Mouse (Mus musculus) liver, embryonic 11.5 days (tissue): ENCODE results near the gene Prkch. TPM values are rescaled to one million over a fixed set of nuclear protein-coding genes. Genes with fewer than 3 reads are reported as not detected.
A peak's percentile ranks its signal among the peaks of the same experiment; 100 is the strongest.

Experiments used
- ATAC-seq: fragments of 200-750 bp; cut with Nextera tagmentation; replicated peaks from 2 replicates; pipeline ENCODE4 v1.8.0; 2017; ENCODE audit warnings: moderate number of reproducible peaks, mild to moderate bottlenecking, moderate TSS enrichment, moderate library complexity; ENCODE audit not compliant: low FRiP score
- DNase-seq: peaks from one replicate; pipeline ENCODE4 v3.0.0-alpha.2; 2017; ENCODE audit warnings: low spot score
- H3K27ac ChIP-seq: fragments of 300-500 bp; sonication (generic); 2 replicates; pipeline ENCODE4 v1.5.1; 2014; ENCODE audit warnings: mild to moderate bottlenecking, low read depth, low read length, control low read depth
- H3K27me3 ChIP-seq: fragments of 300-500 bp; sonication (generic); replicated peaks from 2 replicates; pipeline ENCODE4 v1.6.1; 2014; ENCODE audit warnings: low read length, mixed read lengths; ENCODE audit not compliant: control insufficient read depth, insufficient read depth
- H3K36me3 ChIP-seq: fragments of 300-500 bp; sonication (generic); 2 replicates; pipeline ENCODE4 v1.6.1; 2014; ENCODE audit warnings: mild to moderate bottlenecking, low read length, moderate library complexity, mixed read lengths; ENCODE audit not compliant: control insufficient read depth, insufficient read depth
- H3K4me1 ChIP-seq: fragments of 300-500 bp; sonication (generic); replicated peaks from 2 replicates; pipeline ENCODE4 v1.6.1; 2014; ENCODE audit warnings: low read length, mixed read lengths; ENCODE audit not compliant: control insufficient read depth, insufficient read depth
- H3K4me2 ChIP-seq: fragments of 300-500 bp; sonication (generic); 2 replicates; pipeline ENCODE4 v1.6.1; 2014; ENCODE audit warnings: mild to moderate bottlenecking, control low read depth, moderate library complexity
- H3K4me3 ChIP-seq: fragments of 300-500 bp; sonication (generic); 2 replicates; pipeline ENCODE4 v1.5.1; 2014; ENCODE audit warnings: low read depth, low read length, control low read depth
- H3K9ac ChIP-seq: fragments of 300-500 bp; sonication (generic); 2 replicates; pipeline ENCODE4 v1.6.1; 2014; ENCODE audit warnings: low read depth, low read length, control low read depth
- H3K9me3 ChIP-seq: fragments of 300-500 bp; sonication (generic); 2 replicates; pipeline ENCODE4 v1.6.1; 2016; ENCODE audit warnings: low read length, inconsistent platforms, mixed read lengths; ENCODE audit not compliant: control insufficient read depth
- WGBS: fragments of 180-500 bp; shearing (Covaris S2); extraction: QIAGEN DNeasy Blood & Tissue Kit; methylation state at CpG from one replicate; pipeline ENCODE4 v1.1.7; 2014; 5-methylcytosine and 5-hydroxymethylcytosine counted together
- polyA plus RNA-seq: library from polyadenylated mRNA; unstranded; fragments of >200 nt; fragmentation: Nextera tagmentation; extraction: Ambion mirVana; gene quantifications from 2 replicates; pipeline ENCODE4 v1.2.1, GENCODE M21; 2014

The Prkch gene
- polyA plus RNA-seq, 1 experiment from 2014 or later, result 6.4 TPM

GRCm38 (mm10) chr12:73632671-73633244 lies 48.2 kb downstream of the Prkch start:
- Histone ChIP-seq H3K36me3 (no peaks in the 10 kb centered on the region), H3K27me3 (no peaks in the 10 kb centered on the region), H3K27ac (no peak overlapping the region), H3K4me3 (no peak overlapping the region), H3K4me2 (no peak overlapping the region), H3K9me3 (no peaks in the 10 kb centered on the region), H3K9ac (no peak overlapping the region), H3K4me1 (no peaks in the 10 kb centered on the region)
- WGBS, result 18% methylated on average over 8 of the region's 8 CpGs
- DNase-seq, result no peak
- no peak for ATAC-seq

GRCm38 (mm10) chr12:73633707-73634106 lies 49.1 kb downstream of the Prkch start:
- no peak overlapping the region for H3K27ac ChIP-seq
- ATAC-seq (no peak), DNase-seq (no peak)
- H3K27me3 ChIP-seq, result no peaks in the 10 kb centered on the region
- H3K4me2 ChIP-seq, result no peak overlapping the region
- 84% methylated on average over 4 of the region's 4 CpGs for WGBS
- no peaks in the 10 kb centered on the region for H3K36me3 ChIP-seq
- H3K9ac ChIP-seq, result no peak overlapping the region
- no peak overlapping the region for H3K4me3 ChIP-seq
- H3K9me3 ChIP-seq, result no peaks in the 10 kb centered on the region
- no peaks in the 10 kb centered on the region for H3K4me1 ChIP-seq

GRCm38 (mm10) chr12:73639571-73639970 lies 55.0 kb downstream of the Prkch start:
- Histone ChIP-seq H3K36me3 (no peaks in the 10 kb centered on the region), H3K9me3 (no peaks in the 10 kb centered on the region), H3K4me3 (no peak overlapping the region), H3K27me3 (no peaks in the 10 kb centered on the region), H3K4me2 (no peak overlapping the region), H3K9ac (no peak overlapping the region), H3K27ac (no peak overlapping the region), H3K4me1 (no peaks in the 10 kb centered on the region)
- 69% methylated on average over 2 of the region's 2 CpGs for WGBS
- DNase-seq (no peak), ATAC-seq (no peak)

GRCm38 (mm10) chr12:73641183-73641582 lies 56.6 kb downstream of the Prkch start:
- Histone ChIP-seq H3K4me3 (no peak overlapping the region), H3K9ac (no peak overlapping the region), H3K36me3 (no peaks in the 10 kb centered on the region), H3K9me3 (no peaks in the 10 kb centered on the region), H3K27ac (no peak overlapping the region), H3K4me2 (no peak overlapping the region), H3K4me1 (no peaks in the 10 kb centered on the region), H3K27me3 (no peaks in the 10 kb centered on the region)
- ATAC-seq (no peak), DNase-seq (no peak)
- 84% methylated on average over 13 of the region's 13 CpGs for WGBS

- Histone ChIP-seq H3K4me1 (no peaks in the 10 kb centered on the region), H3K27ac (no peak overlapping the region), H3K9ac (no peak overlapping the region), H3K4me2 (no peak overlapping the region), H3K4me3 (no peak overlapping the region), H3K27me3 (no peaks in the 10 kb centered on the region), H3K36me3 (no peaks in the 10 kb centered on the region), H3K9me3 (no peaks in the 10 kb centered on the region)
- DNase-seq (no peak), ATAC-seq (no peak)
- 80% methylated on average over 6 of the region's 6 CpGs for WGBS
These were observed 60.6 kb downstream of the Prkch start for GRCm38 (mm10) chr12:73645216-73645615.

- no peak for ATAC-seq
These were observed 63.1 kb downstream of the Prkch start for GRCm38 (mm10) chr12:73647686-73648085.

GRCm38 (mm10) chr12:73656568-73657204 lies 72.1 kb downstream of the Prkch start:
- no peak for ATAC-seq
- Histone ChIP-seq H3K36me3 (no peaks in the 10 kb centered on the region), H3K27me3 (no peaks in the 10 kb centered on the region), H3K9me3 (no peaks in the 10 kb centered on the region), H3K4me1 (no peaks in the 10 kb centered on the region), H3K4me3 (no peak overlapping the region), H3K4me2 (peak overlapping the region; percentile 14; the same call in 1 of the 2 replicates), H3K27ac (no peak overlapping the region), H3K9ac (no peak overlapping the region)
- 44% methylated on average over 18 of the region's 18 CpGs for WGBS
- no peak for DNase-seq

More at GRCm38 (mm10) chr12:73647686-73648085, 63.1 kb downstream of the Prkch start:
- no peak overlapping the region for H3K4me3 ChIP-seq
- no peaks in the 10 kb centered on the region for H3K4me1 ChIP-seq
- no peak overlapping the region for H3K27ac ChIP-seq
- 85% methylated on average over 2 of the region's 2 CpGs for WGBS
- no peaks in the 10 kb centered on the region for H3K36me3 ChIP-seq
- DNase-seq, result no peak
- H3K9ac ChIP-seq, result no peak overlapping the region
- H3K27me3 ChIP-seq, result no peaks in the 10 kb centered on the region
- no peaks in the 10 kb centered on the region for H3K9me3 ChIP-seq
- H3K4me2 ChIP-seq, result no peak overlapping the region

- Histone ChIP-seq H3K27me3 (no peaks in the 10 kb centered on the region), H3K4me3 (no peak overlapping the region), H3K27ac (no peak overlapping the region), H3K4me2 (no peak overlapping the region), H3K36me3 (no peaks in the 10 kb centered on the region), H3K9ac (no peak overlapping the region), H3K4me1 (no peaks in the 10 kb centered on the region), H3K9me3 (no peaks in the 10 kb centered on the region)
- DNase-seq (no peak), ATAC-seq (no peak)
- WGBS, result 69% methylated on average over 3 of the region's 3 CpGs
These were observed 78.8 kb downstream of the Prkch start for GRCm38 (mm10) chr12:73663421-73663820.

- Histone ChIP-seq H3K4me3 (no peak overlapping the region), H3K4me1 (no peaks in the 10 kb centered on the region), H3K36me3 (no peaks in the 10 kb centered on the region), H3K27me3 (no peaks in the 10 kb centered on the region), H3K4me2 (no peak overlapping the region), H3K9ac (no peak overlapping the region), H3K9me3 (no peaks in the 10 kb centered on the region), H3K27ac (no peak overlapping the region)
- ATAC-seq (no peak), DNase-seq (no peak)
- WGBS, result 89% methylated on average over 2 of the region's 2 CpGs
These were observed 82.1 kb downstream of the Prkch start for GRCm38 (mm10) chr12:73666701-73667100.
